ENCODE assay signal across 15 mouse cellular contexts in genomic region chr13:107665775-107666174, GRCm38 (mm10).
"Had no signal": no experiment of that assay in that cellular context is flagged by ENCODE, and none has a peak within 500 bp of the region (broad histone marks: within the 10 kb centered on the region; RNA-seq: fewer than 3 reads in every experiment).

No protein-coding gene starts in this region.

- DNase-seq: lung, adult 18-20 months; lung, embryonic 14.5 days; lung, postnatal 10 days; lung, postnatal 4 days; retina, postnatal 1 day; right cerebral cortex, adult 18-20 months; thymus, adult 18-20 months; thymus, postnatal 14 days; thymus, postnatal 36 days had no signal

- H3K9ac ChIP-seq: lung, embryonic 14.5 days; midbrain, embryonic 12.5 days; midbrain, embryonic 15.5 days; neural tube, embryonic 13.5 days; neural tube, embryonic 15.5 days had no signal

- H3K4me2 ChIP-seq: lung, embryonic 14.5 days; midbrain, embryonic 12.5 days; midbrain, embryonic 15.5 days; neural tube, embryonic 13.5 days; neural tube, embryonic 15.5 days had no signal

- H3K4me3 ChIP-seq: midbrain, embryonic 10.5 days; midbrain, embryonic 12.5 days; midbrain, embryonic 15.5 days; myocyte; neural tube, embryonic 13.5 days; neural tube, embryonic 15.5 days had no signal

- H3K9me3 ChIP-seq: midbrain, embryonic 10.5 days; midbrain, embryonic 12.5 days; midbrain, embryonic 15.5 days; neural tube, embryonic 13.5 days; neural tube, embryonic 15.5 days had no signal

- ATAC-seq: midbrain, embryonic 15.5 days had no signal

- H3K27ac ChIP-seq: midbrain, embryonic 12.5 days; midbrain, embryonic 15.5 days; neural tube, embryonic 13.5 days; neural tube, embryonic 15.5 days had no signal

- H3K27me3 ChIP-seq: midbrain, embryonic 12.5 days; neural tube, embryonic 13.5 days; neural tube, embryonic 15.5 days had no signal

- H3K36me3 ChIP-seq: midbrain, embryonic 10.5 days; midbrain, embryonic 12.5 days; midbrain, embryonic 15.5 days; neural tube, embryonic 13.5 days; neural tube, embryonic 15.5 days had no signal
